ENCODE assay signal across 8 mouse cellular contexts in the genomic region with DNA sequence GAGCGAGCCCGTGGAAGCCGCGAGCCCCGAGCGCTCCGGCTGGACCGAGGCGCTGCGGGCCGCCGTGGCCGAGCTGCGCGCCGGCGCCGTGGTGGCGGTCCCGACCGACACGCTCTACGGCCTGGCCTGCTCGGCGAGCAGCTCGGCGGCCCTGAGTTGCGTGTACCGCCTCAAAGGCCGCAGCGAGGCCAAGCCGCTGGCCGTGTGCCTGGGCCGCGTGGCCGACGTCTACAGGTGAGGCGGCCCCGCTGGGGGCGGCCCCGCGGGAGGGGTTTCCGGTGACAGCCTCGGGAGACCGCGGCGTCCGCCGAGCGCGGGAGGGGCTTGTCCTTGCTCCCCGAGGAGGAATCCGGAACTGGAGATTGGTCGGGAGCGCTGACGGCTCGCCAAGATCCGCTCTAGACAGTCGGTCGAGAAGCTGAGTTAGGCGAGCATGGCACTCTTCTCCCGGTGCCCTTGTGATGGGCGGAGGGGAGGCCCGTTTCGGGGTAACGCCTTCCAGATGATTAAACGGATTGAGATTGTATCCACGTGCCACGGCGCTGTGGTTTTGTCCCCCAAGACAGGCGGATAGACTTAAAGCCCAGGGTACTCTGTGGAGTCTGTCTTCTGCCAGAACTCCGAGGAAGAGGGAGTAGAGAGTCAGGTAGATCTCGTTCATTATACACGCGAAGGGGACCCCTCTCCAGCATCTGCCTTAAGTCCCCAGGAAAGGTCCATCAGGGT. TPM values are rescaled to one million over a fixed set of nuclear protein-coding genes. Genes with fewer than 3 reads are reported as not detected.
DNase-seq lines count a peak whose midpoint lies in the region; ATAC-seq lines count a peak whose summit lies in the region.

A gene (minus strand): TSS at position 264 of the 726 bp plus-strand sequence.

- H3K27ac ChIP-seq in intestine, embryonic 15.5 days, result peak within 1 kb of the TSS; percentile 92

- peak within 1 kb of the TSS; percentile 96 for H3K4me3 ChIP-seq in intestine, embryonic 15.5 days (replicated peaks)

- intact Hi-C loops in left cerebral cortex, postnatal 36 days (cut with DNase I), result loop anchor here (1.0 to 5.0 kb wide), 2 partner anchors 41 to 49 kb away; a partner anchor contains a TSS

- H3K9ac ChIP-seq in intestine, embryonic 15.5 days, result peak within 1 kb of the TSS; percentile 87

- peak within 1 kb of the TSS; percentile 85 for H3K4me2 ChIP-seq in intestine, embryonic 15.5 days (replicated peaks)

- H3K27me3 ChIP-seq in intestine, embryonic 15.5 days (replicated peaks), result no peaks in the 10 kb centered on the region

- peaks cover 11% of the 10 kb centered on the region; the same call in 1 of the 2 replicates for H3K36me3 ChIP-seq in intestine, embryonic 15.5 days

- no peaks in the 10 kb centered on the region for H3K9me3 ChIP-seq in intestine, embryonic 15.5 days

- peaks cover 18% of the 10 kb centered on the region for H3K4me1 ChIP-seq in intestine, embryonic 15.5 days (replicated peaks)

- under 1% methylated on average over 75 of the region's 75 CpGs for WGBS in intestine, embryonic 15.5 days

- peak; percentile 86 for ATAC-seq in intestine, embryonic 15.5 days

- DNase-seq in adrenal gland, adult 8-10 months, result peak; percentile 81
- DNase-seq in embryo, embryonic 11 days, result peak; percentile 65
- peak; percentile 44 to 70 for DNase-seq in gastrocnemius, postnatal 4 days (ENCODE audit: low spot score in 2 of 2)
- peak; percentile 79 to 85 for DNase-seq in left cerebral cortex, postnatal 36 days (ENCODE audit: low spot score in 2 of 2)
- DNase-seq in mesoderm, embryonic 11.5 days (ENCODE audit: low read depth, low spot score), result peak; percentile 61
- DNase-seq in right cerebral cortex, postnatal 36 days (ENCODE audit: low spot score in 2 of 2), result peak; percentile 61 to 77
- DNase-seq in urinary bladder, postnatal 4 days (ENCODE audit: low spot score in 2 of 2), result peak; percentile 72 to 79

RNA-seq across cellular contexts. Expression of the gene that starts here (rescaled TPM):
- 10 to 100 TPM; 45.1 to 51.4 (median 49.2) TPM for total RNA-seq in adrenal gland, adult 8-10 months (2022)
- total RNA-seq in gastrocnemius, postnatal 4 days (2021), result 10 to 100 TPM; 47.5 to 49.5 TPM
- 43.3 and 47.7 TPM in 2 replicates for polyA plus RNA-seq in intestine, embryonic 15.5 days (2015; fragmentation: Nextera tagmentation; extraction: Ambion mirVana)
- total RNA-seq in left cerebral cortex, postnatal 36 days (2021), result 10 to 100 TPM; 75.1 to 84.6 TPM

Comparison
In these comparisons a context has a peak if more than half of its experiments do, and no peak if none do; other contexts are left out.
1. Peak in every context shown above with its lines: DNase-seq, ATAC-seq, H3K4me3 ChIP-seq and H3K27ac ChIP-seq.